Mouse (Mus musculus): ENCODE results near the gene Specc1. TPM values are rescaled to one million over a fixed set of nuclear protein-coding genes. Genes with fewer than 3 reads are reported as not detected.

Gene Specc1
- polyA plus RNA-seq, 2 experiments: 23.5 to 40.5 TPM

DNA sequence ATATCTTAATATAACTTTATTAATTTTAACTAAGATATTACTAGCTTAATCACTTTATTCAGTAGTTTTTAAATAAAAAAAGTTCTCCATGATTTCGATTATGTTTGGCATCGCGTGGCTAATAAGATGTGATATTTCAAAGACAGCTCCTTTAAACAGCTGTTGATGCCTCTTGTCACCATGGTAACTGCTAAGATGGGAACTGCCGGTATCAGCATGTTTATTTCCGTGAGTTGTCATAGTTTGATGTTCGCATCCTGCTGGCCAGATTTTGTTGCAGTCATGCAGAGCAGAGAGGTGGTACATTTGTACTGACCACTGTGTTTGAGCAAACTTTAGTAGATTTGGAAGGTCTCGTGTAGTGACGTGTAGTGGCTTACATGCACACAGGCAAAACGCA is 33.1 kb downstream of the Specc1 start:
- H3K9me3 ChIP-seq (ENCODE audit: control insufficient read depth, low read length): no peaks in the 10 kb centered on the region
- no peak overlapping the region for H3K4me2 ChIP-seq (ENCODE audit: low read depth)
- H3K9ac ChIP-seq (replicated peaks): no peak overlapping the region
- TF ChIP-seq EP300 (IDR thresholded peaks at IDR 0.05; ENCODE audit: low read depth) (no peak), CTCF (IDR thresholded peaks at IDR 0.05; ENCODE audit: low read depth) (no peak)
- H3K36me3 ChIP-seq (replicated peaks; ENCODE audit: control insufficient read depth, insufficient read depth, low read depth): no peaks in the 10 kb centered on the region; the same call in 1 of the 2 replicates
- 73% methylated on average over 9 of the region's 9 CpGs for WGBS (ENCODE audit: insufficient replicate concordance)
- no peak overlapping the region for H3K27ac ChIP-seq
- H3K4me3 ChIP-seq (ENCODE audit: insufficient read depth in 1 of 2, low read depth in 2 of 2, low read length in 2 of 2): no peak overlapping the region
- H3K4me1 ChIP-seq (replicated peaks; ENCODE audit: control insufficient read depth in 2 of 2, insufficient read depth in 2 of 2, low read length in 1 of 2): peaks cover 0 to 2% of the 10 kb centered on the region in 2 experiments; a peak in 2 of 4 replicates
- no peaks in the 10 kb centered on the region for H3K27me3 ChIP-seq (ENCODE audit: control insufficient read depth, insufficient read depth, low read length)
- no peak for DNase-seq (ENCODE audit: low read depth in 3 of 3, low spot score in 3 of 3)
- ATAC-seq (ENCODE audit: insufficient read depth): no peak

DNA sequence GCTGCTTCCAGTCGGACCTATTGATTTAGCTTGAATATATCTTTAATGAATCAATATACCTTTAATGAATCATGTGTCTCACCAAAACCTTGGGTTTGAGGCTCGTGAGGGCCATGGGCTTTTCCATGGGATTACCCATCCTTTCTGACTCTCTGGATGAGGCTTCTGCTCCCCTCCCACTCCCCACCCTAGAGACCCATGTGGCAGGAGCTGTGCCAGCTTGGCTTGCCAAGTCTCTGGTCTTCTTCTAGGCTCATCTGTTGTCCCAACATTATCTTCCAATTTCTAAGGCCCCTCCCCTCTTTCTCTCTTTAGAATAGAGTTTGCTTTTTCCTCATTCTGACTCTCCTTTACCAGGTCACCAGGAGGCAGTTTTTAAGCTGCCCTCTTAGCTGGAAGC is 35.0 kb downstream of the Specc1 start:
- WGBS (ENCODE audit: insufficient replicate concordance): 71% methylated on average over 2 of the region's 2 CpGs
- TF ChIP-seq CTCF (IDR thresholded peaks at IDR 0.05; ENCODE audit: low read depth) (no peak), EP300 (IDR thresholded peaks at IDR 0.05; ENCODE audit: low read depth) (no peak)
- H3K9ac ChIP-seq (replicated peaks): no peak overlapping the region
- no peaks in the 10 kb centered on the region for H3K9me3 ChIP-seq (ENCODE audit: control insufficient read depth, low read length)
- H3K27ac ChIP-seq: no peak overlapping the region
- no peak overlapping the region for H3K4me3 ChIP-seq (ENCODE audit: insufficient read depth in 1 of 2, low read depth in 2 of 2, low read length in 2 of 2)
- no peaks in the 10 kb centered on the region; the same call in 1 of the 2 replicates for H3K36me3 ChIP-seq (replicated peaks; ENCODE audit: control insufficient read depth, insufficient read depth, low read depth)
- H3K4me1 ChIP-seq (replicated peaks; ENCODE audit: control insufficient read depth in 2 of 2, insufficient read depth in 2 of 2, low read length in 1 of 2): peaks cover 0 to 4% of the 10 kb centered on the region in 2 experiments; a peak in 2 of 4 replicates
- H3K4me2 ChIP-seq (ENCODE audit: low read depth): no peak overlapping the region
- no peaks in the 10 kb centered on the region for H3K27me3 ChIP-seq (ENCODE audit: control insufficient read depth, insufficient read depth, low read length)
- DNase-seq (ENCODE audit: low read depth in 3 of 3, low spot score in 3 of 3): no peak
- ATAC-seq (ENCODE audit: insufficient read depth): no peak

DNA sequence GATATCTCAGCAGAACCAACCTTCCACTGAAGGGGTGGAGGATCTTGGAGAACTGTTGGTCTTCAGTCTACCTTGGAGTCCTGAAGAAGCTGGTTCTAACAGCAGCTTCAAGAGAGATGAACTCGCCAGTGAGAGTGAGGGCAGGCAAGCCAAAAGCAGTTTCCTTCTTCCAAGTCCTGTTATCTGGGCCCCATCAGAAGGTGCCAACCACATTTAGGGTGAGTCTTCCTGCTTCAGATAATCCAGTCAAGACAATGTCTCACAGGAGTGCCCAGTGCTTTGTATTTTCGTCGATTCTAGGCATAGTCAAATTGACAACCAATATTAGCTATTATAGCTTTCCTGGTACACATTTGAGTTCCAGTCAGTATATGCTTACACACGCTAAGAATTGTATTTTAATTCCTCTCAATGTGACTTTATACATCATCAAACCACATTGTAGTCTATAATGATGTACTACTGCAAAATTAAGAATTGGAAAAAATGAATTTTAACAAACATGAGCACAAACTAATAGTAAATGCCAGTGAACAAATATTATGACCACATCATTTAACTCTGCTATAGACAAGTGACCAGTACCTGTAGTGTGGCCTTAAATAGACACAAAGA is 36.2 kb downstream of the Specc1 start:
- DNase-seq (ENCODE audit: low read depth in 3 of 3, low spot score in 3 of 3) (no peak), ATAC-seq (ENCODE audit: insufficient read depth) (no peak)
- H3K27me3 ChIP-seq (ENCODE audit: control insufficient read depth, insufficient read depth, low read length): no peaks in the 10 kb centered on the region
- no peak overlapping the region for H3K4me2 ChIP-seq (ENCODE audit: low read depth)
- no peaks in the 10 kb centered on the region for H3K9me3 ChIP-seq (ENCODE audit: control insufficient read depth, low read length)
- TF ChIP-seq EP300 (IDR thresholded peaks at IDR 0.05; ENCODE audit: low read depth) (no peak), CTCF (IDR thresholded peaks at IDR 0.05; ENCODE audit: low read depth) (no peak)
- no peaks in the 10 kb centered on the region; the same call in 1 of the 2 replicates for H3K36me3 ChIP-seq (replicated peaks; ENCODE audit: control insufficient read depth, insufficient read depth, low read depth)
- WGBS (ENCODE audit: insufficient replicate concordance): 71% methylated on average over 4 of the region's 4 CpGs
- no peak overlapping the region for H3K9ac ChIP-seq (replicated peaks)
- peaks cover 0 to 4% of the 10 kb centered on the region in 2 experiments; a peak in 2 of 4 replicates for H3K4me1 ChIP-seq (replicated peaks; ENCODE audit: control insufficient read depth in 2 of 2, insufficient read depth in 2 of 2, low read length in 1 of 2)
- H3K27ac ChIP-seq: no peak overlapping the region
- no peak overlapping the region for H3K4me3 ChIP-seq (ENCODE audit: insufficient read depth in 1 of 2, low read depth in 2 of 2, low read length in 2 of 2)

DNA sequence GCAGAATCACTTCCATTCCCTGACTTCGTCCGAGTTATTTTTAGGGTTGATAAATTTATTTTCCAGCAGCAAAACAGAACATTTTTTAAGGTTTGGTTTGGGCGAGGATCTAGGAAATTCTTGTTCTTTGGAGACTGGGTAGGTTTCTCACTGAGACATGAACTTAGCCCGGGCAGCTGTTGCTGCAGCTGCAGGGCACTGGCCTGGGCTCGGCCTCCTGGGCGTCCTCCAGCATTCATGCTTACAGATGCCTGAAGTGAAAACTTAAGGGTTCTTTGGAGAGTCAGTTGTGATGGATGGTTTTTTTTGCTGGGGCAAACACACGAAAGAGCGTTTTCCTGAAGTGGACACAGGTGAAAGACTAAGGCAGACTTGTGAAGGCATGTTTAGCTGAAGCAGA is 42.9 kb downstream of the Specc1 start:
- Histone ChIP-seq H3K9ac (replicated peaks) (no peak overlapping the region), H3K4me2 (ENCODE audit: low read depth) (no peak overlapping the region), H3K9me3 (ENCODE audit: control insufficient read depth, low read length) (no peaks in the 10 kb centered on the region), H3K36me3 (replicated peaks; ENCODE audit: control insufficient read depth, insufficient read depth, low read depth) (no peaks in the 10 kb centered on the region), H3K27me3 (ENCODE audit: control insufficient read depth, insufficient read depth, low read length) (no peaks in the 10 kb centered on the region), H3K4me3 (ENCODE audit: insufficient read depth in 1 of 2, low read depth in 2 of 2, low read length in 2 of 2) (no peak overlapping the region), H3K27ac (no peak overlapping the region), H3K4me1 (replicated peaks; ENCODE audit: control insufficient read depth in 2 of 2, insufficient read depth in 2 of 2, low read length in 1 of 2) (peaks cover 8 to 14% of the 10 kb centered on the region in 2 experiments)
- ATAC-seq (ENCODE audit: insufficient read depth): no peak
- DNase-seq (ENCODE audit: low read depth in 3 of 3, low spot score in 3 of 3): no peak
- TF ChIP-seq EP300 (IDR thresholded peaks at IDR 0.05; ENCODE audit: low read depth) (no peak), CTCF (IDR thresholded peaks at IDR 0.05; ENCODE audit: low read depth) (no peak)
- WGBS (ENCODE audit: insufficient replicate concordance): 87% methylated on average over 8 of the region's 8 CpGs

DNA sequence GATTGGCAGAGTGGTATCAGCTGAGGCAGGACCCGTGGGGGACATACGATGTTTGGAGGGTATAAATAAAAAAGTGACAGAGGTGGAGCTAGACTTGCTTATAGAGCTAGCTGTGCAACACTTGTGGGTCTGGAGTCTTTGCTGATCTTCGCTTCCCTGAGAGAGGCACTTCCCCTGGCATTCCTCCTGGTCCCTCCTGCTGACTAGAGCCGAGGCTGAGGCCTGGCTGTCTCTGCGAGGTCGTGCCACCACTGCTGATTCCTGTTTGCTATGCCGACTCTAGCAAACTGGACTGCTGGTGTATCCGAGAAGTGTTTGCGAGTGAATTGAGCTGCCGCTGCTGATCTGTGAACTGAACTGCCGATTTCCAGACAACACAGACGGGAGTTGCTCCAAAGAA is 43.5 kb downstream of the Specc1 start:
- H3K27me3 ChIP-seq (ENCODE audit: control insufficient read depth, insufficient read depth, low read length): no peaks in the 10 kb centered on the region
- no peak overlapping the region for H3K4me2 ChIP-seq (ENCODE audit: low read depth)
- TF ChIP-seq CTCF (IDR thresholded peaks at IDR 0.05; ENCODE audit: low read depth) (no peak), EP300 (IDR thresholded peaks at IDR 0.05; ENCODE audit: low read depth) (no peak)
- H3K36me3 ChIP-seq (replicated peaks; ENCODE audit: control insufficient read depth, insufficient read depth, low read depth): no peaks in the 10 kb centered on the region
- no peak overlapping the region for H3K4me3 ChIP-seq (ENCODE audit: insufficient read depth in 1 of 2, low read depth in 2 of 2, low read length in 2 of 2)
- WGBS (ENCODE audit: insufficient replicate concordance): 86% methylated on average over 12 of the region's 12 CpGs
- no peak overlapping the region for H3K27ac ChIP-seq
- ATAC-seq (ENCODE audit: insufficient read depth) (no peak), DNase-seq (ENCODE audit: low read depth in 3 of 3, low spot score in 3 of 3) (no peak)
- H3K9ac ChIP-seq (replicated peaks): no peak overlapping the region
- peaks cover 14 to 17% of the 10 kb centered on the region in 2 experiments for H3K4me1 ChIP-seq (replicated peaks; ENCODE audit: control insufficient read depth in 2 of 2, insufficient read depth in 2 of 2, low read length in 1 of 2)
- no peaks in the 10 kb centered on the region for H3K9me3 ChIP-seq (ENCODE audit: control insufficient read depth, low read length)
